Mouse (Mus musculus) ovary, adult 18-20 months (tissue): ENCODE results near the gene Zdhhc8.
A peak's percentile ranks its signal among the peaks of the same experiment; 100 is the strongest.
"Not testable (repeated sequence)": the region's sequence is repeated elsewhere in the genome, so short reads cannot be mapped to it uniquely, and the experiment has no call there.

Source experiments
- DNase-seq: peaks from one replicate; pipeline ENCODE4 v3.0.0; 2022; ENCODE audit warnings: low spot score, mixed read lengths

Gene Zdhhc8

DNA sequence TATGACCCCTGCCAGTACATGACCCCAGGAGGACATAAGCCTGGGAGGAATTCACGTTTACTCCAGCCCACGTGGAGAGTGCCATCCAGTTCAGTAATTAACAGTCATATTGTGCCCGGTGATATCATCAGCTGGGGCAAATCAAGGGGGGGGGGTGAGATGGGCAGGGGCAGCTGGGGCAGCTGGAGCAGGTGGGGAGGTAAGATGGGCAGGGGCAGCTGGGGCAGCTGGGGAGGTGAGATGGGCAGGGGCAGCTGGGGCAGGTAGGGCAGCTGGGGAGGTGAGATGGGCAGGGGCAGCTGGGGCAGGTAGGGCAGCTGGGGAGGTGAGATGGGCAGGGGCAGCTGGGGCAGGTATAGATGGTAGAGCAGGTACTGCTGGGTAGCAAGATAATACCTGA is 39.4 kb downstream of the Zdhhc8 start:
- DNase-seq = not testable (repeated sequence)

DNA sequence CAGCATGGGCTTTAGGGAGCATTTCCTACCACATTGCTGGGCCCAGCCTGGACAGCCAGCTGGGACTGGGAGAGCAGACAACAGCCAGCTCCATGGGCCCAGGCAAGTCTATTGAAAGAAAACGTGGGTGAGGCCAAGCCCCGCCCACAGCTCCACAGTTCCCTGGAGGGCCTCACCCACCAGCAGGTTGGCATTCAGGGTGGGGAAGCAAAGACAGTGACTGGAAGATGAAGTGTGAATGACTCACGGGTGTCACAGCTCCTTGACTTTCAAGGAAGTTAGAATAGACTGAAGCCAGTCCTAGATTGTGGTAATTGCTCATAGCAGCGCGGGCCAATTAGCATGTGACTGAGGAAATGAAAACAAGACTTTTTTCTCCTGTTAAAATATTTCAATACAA is 39.9 kb downstream of the Zdhhc8 start:
- DNase-seq = no peak

DNA sequence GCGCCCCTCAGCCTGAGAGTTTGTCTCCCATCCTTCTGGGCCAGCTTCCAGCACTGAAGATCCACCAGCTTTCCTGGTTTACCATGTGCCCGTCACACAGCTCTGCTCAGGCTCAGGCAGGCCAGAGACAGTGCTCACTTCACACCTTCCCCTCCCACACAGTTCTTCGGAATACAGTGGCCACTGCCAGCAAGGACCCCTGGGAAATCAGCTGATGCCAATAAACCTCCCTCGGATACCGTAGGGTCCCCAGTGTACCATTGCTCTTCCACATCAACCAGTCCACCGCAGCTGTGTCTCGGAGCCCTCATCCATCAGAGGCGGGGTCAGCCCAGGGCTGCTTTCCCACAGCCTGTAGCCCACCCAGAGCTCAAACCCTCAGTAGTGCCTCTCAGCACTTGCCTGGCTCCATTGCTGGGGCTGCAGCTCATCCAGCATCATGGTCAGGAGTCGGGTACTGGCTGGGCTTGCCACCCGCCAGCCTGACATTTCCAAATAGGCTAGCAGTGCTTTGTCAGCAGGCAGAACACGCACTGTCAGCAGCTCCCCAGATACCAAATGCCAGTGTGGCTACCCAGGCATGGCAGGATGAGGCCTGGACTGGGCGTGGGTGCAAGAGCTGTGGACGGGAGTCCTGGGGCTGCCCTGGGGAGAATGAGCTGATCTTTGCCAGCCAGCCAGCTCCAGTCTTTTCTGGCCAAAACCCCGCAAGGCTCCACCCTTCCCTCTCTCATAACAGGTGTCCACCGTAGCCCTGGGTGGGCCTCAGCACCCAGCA is 40.5 kb downstream of the Zdhhc8 start:
- DNase-seq = no peak

DNA sequence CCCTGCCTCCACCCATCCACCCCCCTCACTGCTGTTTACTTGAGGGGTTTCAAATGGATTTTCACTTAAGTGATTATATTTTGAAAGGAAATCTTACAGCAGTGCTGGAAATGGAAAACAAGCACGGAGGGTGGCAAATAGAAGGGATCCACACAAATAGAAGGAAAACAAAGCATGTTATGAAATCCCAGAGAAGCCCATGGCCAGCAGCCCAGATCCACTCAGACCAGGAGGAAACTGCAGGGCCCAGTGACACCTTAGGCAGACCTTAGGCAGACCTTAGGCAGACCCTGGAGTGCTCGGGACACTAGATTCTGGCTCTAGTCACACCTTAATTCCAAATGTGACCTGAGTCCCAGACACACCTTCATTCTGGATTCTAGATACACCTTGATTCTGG is 43.9 kb downstream of the Zdhhc8 start:
- DNase-seq = no peak

DNA sequence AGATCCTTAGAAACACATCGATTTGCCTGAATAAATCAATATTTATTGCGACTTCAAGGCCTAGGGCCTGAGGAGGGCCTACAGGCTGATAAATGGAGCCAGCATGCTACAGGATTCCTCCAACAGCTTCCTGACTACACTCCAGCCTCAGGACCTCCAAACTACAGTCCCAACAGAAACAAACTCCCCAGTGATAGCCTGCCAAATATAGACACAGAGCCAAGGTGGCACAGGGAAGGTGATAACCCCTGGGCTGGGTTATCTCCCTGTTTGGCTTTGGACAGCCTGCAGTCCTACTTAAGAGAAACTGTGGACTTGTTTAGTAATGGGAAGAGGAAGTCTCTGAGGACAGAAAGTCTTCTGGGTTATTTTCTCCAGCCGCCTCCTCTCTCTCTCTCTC is 47.7 kb downstream of the Zdhhc8 start:
- DNase-seq = no peak

DNA sequence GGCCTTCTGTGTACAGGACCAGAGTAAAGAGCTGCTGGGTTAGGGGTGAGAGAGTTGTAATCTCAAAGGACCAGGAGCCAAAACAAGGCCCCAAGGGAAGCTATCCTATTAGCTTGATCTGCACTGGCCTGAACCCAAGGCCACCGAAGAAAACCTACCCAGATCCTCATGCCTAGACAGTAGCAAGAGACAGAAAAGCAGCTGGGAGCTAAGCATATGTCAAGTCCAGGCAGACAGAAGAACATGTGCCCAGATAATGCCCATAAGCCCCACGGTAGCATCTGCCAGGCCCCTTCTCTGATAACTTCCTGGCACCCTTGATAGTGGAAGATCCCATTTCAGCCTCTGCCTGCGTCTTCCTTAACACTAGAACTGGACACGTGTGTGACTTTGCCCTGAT is 48.1 kb downstream of the Zdhhc8 start:
- DNase-seq = no peak

DNA sequence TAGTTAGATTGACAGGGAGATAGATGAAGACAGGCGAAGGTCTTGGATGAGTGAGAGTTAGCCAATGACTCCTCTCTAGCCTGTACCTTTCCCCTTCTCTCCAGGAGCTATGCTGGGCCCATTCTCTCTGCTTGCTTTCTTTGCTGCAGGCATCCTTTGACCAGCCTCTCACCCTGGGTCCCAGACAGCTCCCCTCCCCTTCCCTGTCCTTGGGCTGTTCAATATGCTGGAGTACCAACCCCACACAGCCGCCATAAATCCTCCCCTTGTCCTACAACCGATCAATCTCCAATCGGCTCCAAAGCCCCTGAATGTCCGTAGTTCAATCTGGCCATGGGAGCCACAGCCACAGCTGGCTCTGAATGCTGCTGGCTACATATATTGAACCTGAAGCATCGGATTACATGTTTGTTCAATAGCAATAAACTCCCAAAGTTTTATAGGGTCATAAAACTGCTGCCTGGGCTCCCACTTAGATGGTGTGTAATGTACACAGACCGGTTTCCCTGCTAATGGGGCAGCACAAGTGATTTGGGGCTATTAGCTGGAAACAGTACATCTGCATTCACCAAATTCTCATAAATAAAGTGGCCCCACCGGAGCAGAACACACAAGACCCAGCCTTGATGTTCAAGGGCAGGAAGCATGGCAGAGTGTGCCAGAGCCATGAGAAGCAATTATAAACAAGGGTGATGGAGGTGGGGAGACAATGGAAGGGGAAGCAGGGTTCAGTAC is 49.1 kb downstream of the Zdhhc8 start:
- no peak for DNase-seq

DNA sequence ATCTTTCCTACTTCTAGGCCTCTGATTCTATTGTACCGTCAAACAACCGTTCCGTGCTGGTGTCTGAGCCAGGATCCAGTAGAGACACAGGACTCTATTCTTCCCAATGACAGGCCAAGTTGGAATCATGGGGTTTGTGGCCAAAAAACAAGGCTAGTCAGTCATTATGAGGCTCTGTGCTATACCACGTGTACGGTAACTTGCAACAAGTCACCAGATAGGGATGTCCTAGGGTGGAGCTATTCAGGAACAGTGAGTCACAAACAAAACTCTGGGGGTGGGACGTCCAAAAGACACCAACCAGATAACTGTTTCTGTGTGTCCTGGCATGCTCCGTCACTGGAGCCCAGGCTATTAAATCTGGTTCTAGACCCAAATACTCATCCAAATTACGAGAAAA is 52.2 kb downstream of the Zdhhc8 start:
- no peak for DNase-seq

DNA sequence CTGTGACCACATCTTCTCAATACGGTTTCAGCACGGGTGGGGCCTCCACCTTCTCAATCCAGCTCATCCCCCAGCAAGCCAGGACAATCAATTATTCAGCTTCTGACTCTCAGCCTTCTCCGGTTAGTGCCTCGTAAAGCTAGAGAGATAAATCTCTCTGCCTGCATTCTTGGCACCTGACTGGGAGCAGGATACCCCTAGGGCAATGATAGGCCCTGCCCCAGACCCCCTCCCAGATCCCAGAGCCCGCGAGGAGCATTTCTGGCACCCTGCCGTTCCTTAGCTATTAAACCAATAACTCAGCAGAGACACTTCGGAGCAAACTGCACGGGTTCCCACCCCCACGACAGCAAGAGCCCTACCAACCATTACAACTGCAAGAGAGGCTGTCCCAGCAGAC is 53.5 kb downstream of the Zdhhc8 start:
- no peak for DNase-seq

DNA sequence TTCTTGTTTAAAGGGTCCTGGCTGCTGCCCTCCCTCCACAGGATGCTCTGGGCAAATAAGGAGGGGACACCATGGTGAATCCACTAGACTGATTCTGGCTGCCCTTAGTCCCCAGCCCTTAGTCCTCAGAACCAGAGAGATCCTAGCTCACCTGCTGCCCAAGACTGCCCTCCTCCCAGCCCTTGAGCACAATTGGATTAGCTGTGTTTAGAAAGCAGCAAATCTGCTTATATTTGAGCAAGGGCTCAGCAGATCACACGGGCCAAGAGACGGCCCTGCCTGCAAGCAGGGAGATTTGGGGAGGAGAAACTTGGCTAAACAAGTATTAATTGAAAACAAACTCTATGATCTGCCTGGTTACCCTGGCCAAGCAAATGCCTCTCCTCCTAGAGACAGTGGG is 55.3 kb downstream of the Zdhhc8 start:
- DNase-seq = no peak

DNA sequence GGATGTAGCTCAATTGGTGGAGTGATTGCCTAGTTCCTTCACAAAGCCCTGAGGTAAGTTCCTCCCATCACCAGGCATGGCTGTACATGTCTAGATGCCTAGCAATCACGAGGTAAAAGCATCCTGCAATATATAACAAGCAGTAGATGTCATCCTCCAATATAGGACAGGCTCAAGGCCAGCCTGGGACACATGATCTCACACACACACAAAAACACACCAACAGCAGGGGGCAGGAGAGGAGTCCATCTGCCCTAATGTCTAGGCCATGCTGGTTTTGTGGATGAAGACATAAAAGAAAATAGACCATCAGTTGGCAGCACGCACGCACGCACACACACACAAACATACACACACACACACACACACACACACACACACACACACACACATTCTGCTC is 58.2 kb downstream of the Zdhhc8 start:
- DNase-seq = no peak

DNA sequence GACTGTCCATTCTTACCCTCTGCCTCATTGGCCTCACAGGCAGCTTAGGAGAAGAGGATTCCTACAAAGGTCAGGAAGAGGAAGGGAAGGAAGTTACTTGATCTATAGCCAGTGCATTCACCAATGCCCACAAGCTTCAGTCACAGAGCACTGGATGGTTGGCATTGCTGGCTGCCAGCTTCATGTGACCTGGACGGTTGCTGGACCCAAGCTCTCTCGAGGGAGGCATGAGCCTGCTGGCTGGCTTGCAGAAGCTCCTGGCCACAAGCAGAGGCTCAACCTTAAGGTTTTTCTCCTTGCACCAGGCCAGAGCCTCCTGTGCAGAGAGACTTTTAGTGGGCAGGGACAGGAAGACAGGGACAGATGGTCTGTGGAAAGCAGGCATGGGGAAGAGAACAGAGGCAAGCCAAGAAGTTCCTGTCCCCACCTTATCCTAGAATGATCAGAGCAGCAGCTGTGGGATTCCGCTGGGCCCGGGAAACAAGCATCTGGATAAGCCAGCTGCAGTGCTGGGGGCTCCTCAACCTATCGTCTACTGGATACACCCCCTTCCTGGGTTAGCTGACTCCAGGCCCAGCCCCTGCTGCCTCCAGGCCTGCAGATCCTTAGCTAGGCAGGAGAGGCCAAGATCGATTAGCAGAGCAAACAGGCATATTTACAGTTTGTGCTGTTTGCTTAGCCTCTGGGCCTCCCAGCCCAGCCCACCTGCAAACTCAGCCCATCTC is 59.0 kb downstream of the Zdhhc8 start:
- DNase-seq = no peak

DNA sequence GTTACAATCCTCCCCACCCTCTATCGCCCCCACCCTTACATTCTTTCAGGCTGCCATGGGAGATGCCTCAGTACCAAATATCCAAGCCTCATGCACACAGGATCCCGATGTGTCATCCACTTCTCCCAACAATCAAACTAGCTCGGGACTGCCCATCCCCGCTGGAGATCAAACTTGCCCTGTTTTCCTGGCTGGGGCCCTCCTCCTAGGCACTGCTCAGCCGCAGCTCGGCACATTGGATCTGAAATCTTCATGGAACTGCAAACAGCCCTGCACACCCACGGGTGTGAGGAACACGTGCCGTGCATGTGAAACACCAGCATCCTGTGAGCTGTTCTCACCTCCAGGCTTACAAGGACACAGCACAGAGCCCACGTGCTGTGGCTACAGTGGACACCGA is 61.1 kb downstream of the Zdhhc8 start:
- no peak for DNase-seq

DNA sequence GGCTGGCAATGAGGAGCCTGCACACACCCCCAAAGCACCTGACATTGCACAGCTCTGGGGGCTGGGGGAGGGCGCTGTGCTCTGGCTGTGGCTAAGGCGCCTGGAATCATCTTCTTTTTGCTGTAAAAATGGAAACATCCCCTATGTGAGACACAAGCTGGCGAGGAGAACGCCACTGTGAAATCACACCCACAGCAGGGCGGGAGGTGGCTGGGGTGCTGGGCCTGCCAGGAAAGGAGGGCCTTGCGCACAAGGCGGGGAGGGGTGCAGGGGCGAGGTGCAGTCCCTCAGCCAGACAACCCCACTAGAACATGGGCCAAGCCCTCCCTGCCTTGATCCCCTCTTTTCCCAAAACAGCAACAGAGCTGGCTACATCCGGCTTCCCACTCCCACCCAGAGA is 61.7 kb downstream of the Zdhhc8 start:
- no peak for DNase-seq

DNA sequence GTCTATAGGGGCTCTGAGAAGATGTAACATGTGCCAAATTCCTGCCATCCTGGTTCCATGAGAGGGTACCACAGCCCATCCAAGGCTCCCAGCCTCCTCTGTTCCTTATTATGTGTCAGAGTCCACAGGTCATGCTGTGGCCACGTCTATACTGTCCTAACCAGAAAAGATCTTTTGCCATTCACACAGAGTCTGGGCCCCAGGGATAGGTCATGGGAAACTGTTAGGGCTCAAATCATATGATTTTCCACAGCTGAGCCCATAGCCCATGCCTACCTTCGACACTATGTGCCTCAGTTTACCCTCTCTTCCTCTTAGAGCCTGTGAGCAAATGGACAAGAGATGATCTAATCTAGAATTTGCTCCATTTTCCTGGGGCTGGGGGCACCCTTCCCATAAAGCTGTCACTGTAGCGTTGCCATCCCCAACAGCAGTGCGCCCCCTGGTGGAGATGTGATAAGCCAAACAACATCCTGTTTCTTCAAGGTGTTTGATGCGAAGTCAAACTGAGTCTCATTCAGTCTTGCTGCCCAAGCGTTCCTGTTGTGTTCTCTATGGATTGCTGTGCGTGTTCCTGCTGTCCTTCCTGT is 62.6 kb downstream of the Zdhhc8 start:
- DNase-seq = peak; percentile 24
